Mouse (Mus musculus) myocyte (in vitro differentiated cells): ENCODE results near the gene Flnc.

Experiments
- MAX ChIP-seq: IDR thresholded peaks from one replicate; pipeline ENCODE4 v1.6.1; 2011; ENCODE audit warnings: low read depth, mild to moderate bottlenecking, control low read depth
- POLR2A ChIP-seq: IDR thresholded peaks from one replicate; pipeline ENCODE4 v1.6.1; 2011; ENCODE audit warnings: low read depth, mild to moderate bottlenecking, control low read depth, moderate library complexity; ENCODE audit not compliant: insufficient read length

- no peak for TF ChIP-seq MAX
- no peak for TF ChIP-seq POLR2A
Measured at GRCm38 (mm10) chr6:29425118-29425517, 7.9 kb upstream of the Flnc start.
